Mouse (Mus musculus) NIH3T3 (cell line): ENCODE data around the gene Aldh18a1.
A peak's percentile ranks its signal among the peaks of the same experiment; 100 is the strongest.
"Not testable (repeated sequence)": the region's sequence is repeated elsewhere in the genome, so short reads cannot be mapped to it uniquely, and the experiment has no call there.

Source experiments
- DNase-seq: peaks from one replicate; pipeline ENCODE4 v3.0.0-alpha.2; 2012; ENCODE audit warnings: low read depth

Gene Aldh18a1

GRCm38 (mm10) chr19:40588293-40588654 lies at the start of gene Aldh18a1:
Gene Aldh18a1 (minus strand): TSS chr19:40588463.
- peak; percentile 99 for DNase-seq

- DNase-seq = no peak
Observed at GRCm38 (mm10) chr19:40637601-40638000, 49.3 kb upstream of the Aldh18a1 start.

- no peak for DNase-seq
Observed at GRCm38 (mm10) chr19:40637091-40637490, 48.8 kb upstream of the Aldh18a1 start.

GRCm38 (mm10) chr19:40633144-40633543 lies 44.9 kb upstream of the Aldh18a1 start:
- no peak for DNase-seq

GRCm38 (mm10) chr19:40632668-40633067 lies 44.4 kb upstream of the Aldh18a1 start:
- no peak for DNase-seq

- peak; percentile 16 for DNase-seq
Observed at GRCm38 (mm10) chr19:40632193-40632592, 43.9 kb upstream of the Aldh18a1 start.

GRCm38 (mm10) chr19:40630606-40631005 lies 42.3 kb upstream of the Aldh18a1 start:
- no peak for DNase-seq

- DNase-seq = peak; percentile 59
Observed at GRCm38 (mm10) chr19:40630096-40630495, 41.8 kb upstream of the Aldh18a1 start.

GRCm38 (mm10) chr19:40628950-40629349 lies 40.7 kb upstream of the Aldh18a1 start:
- peak; percentile 24 for DNase-seq

GRCm38 (mm10) chr19:40625935-40626334 lies 37.7 kb upstream of the Aldh18a1 start:
- DNase-seq = no peak

GRCm38 (mm10) chr19:40621616-40622015 lies 33.4 kb upstream of the Aldh18a1 start:
- DNase-seq = not testable (repeated sequence)

GRCm38 (mm10) chr19:40616021-40616420 lies 27.8 kb upstream of the Aldh18a1 start:
- DNase-seq = no peak

- DNase-seq = peak; percentile 60
Observed at GRCm38 (mm10) chr19:40614811-40615210, 26.5 kb upstream of the Aldh18a1 start.

- peak; percentile 99 for DNase-seq
Observed at GRCm38 (mm10) chr19:40611830-40612506, 23.7 kb upstream of the Aldh18a1 start, which contains the start of the genes Tctn3 and Entpd1. Gene Tctn3 (minus strand): TSS chr19:40612233. Gene Entpd1 (plus strand): TSS chr19:40612366.

- no peak for DNase-seq
Observed at GRCm38 (mm10) chr19:40607676-40608075, 19.4 kb upstream of the Aldh18a1 start.

- DNase-seq = no peak
Observed at GRCm38 (mm10) chr19:40605189-40605588, 16.9 kb upstream of the Aldh18a1 start.

GRCm38 (mm10) chr19:40601870-40602269 lies 13.6 kb upstream of the Aldh18a1 start:
- no peak for DNase-seq

- not testable (repeated sequence) for DNase-seq
Observed at GRCm38 (mm10) chr19:40600846-40601245, 12.6 kb upstream of the Aldh18a1 start.

GRCm38 (mm10) chr19:40595831-40596230 lies 7.6 kb upstream of the Aldh18a1 start:
- DNase-seq = peak; percentile 73

- no peak for DNase-seq
Observed at GRCm38 (mm10) chr19:40595231-40595630, 7.0 kb upstream of the Aldh18a1 start.

- no peak for DNase-seq
Observed at GRCm38 (mm10) chr19:40589530-40589880, 1.2 kb upstream of the Aldh18a1 start.

GRCm38 (mm10) chr19:40588847-40589529 lies 725 bp upstream of the Aldh18a1 start:
- DNase-seq = peak; percentile 98

- DNase-seq = peak; percentile 11
Observed at GRCm38 (mm10) chr19:40587491-40588292, 571 bp downstream of the Aldh18a1 start.
